Mouse (Mus musculus) adrenal gland, adult 2 months (tissue): ENCODE data around the gene Camkmt. TPM values are rescaled to one million over a fixed set of nuclear protein-coding genes. Genes with fewer than 3 reads are reported as not detected.
A peak's percentile ranks its signal among the peaks of the same experiment; 100 is the strongest.

Source experiments
- DNase-seq: peaks from one replicate; pipeline ENCODE4 v3.0.0; 2021
- polyA plus RNA-seq: library from polyadenylated mRNA; depleted of rRNA; stranded (reverse); fragments of >200 nt; gene quantifications from 2 replicates; pipeline ENCODE4 v1.2.3, GENCODE M21; 2012
- total RNA-seq, 2 experiments: library from RNA; stranded (reverse); gene quantifications; 2 replicates each; pipeline ENCODE4 v1.2.3; 2021

Gene Camkmt
- total and polyA plus RNA-seq, 3 experiments: 4.7 to 10.0 (median 6.8) TPM

DNA sequence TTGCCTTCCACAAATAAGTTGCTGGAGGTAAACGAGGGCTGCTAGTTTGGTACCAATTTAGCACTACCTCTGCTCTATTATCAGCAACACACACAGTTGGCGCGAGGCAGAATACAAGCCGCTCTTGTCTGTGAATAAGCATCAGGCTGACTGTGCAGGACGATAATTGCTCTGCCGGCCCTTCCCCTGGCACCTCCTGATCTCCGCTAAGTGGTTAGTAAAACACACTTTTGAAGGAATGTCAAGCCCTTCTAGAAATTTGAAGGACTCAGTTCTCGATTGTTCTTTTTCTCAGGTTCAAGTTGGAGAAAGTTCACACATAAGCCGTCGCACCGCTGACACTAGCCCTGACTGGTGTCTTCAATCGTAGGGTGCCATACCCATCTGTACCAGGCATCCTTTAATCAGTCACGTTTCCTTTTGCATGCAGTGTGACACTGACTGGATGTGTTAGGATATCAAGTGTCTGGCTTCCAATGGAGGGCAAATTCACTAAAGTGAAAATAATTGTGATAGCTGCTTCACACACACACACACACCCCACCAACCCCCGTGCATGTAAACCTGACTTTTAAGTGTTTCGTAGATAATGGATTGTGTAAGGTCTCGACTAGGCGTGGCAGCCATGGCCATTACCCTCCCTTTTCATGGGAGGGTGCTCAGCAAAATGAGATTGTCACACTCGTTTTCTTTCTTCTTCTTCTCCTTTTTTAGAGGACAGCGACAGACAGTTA is 283.9 kb downstream of the Camkmt start:
- DNase-seq: no peak

DNA sequence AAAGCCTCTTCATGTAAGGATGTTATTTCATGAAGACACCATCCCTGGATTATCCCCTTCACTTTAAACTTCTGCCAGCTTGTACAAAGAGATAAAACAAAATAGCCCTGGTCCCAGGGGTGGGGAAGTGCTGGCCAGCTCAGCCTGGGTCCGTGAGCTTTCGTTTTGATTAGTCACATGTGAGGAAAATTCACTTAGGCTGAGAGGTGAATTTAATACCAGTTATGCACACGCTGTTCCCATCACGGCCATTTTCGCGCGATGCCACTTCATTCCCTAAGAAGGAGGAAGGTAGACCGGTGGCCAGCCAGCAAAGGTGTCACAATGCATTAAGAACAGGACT is 284.5 kb downstream of the Camkmt start:
- DNase-seq: no peak

DNA sequence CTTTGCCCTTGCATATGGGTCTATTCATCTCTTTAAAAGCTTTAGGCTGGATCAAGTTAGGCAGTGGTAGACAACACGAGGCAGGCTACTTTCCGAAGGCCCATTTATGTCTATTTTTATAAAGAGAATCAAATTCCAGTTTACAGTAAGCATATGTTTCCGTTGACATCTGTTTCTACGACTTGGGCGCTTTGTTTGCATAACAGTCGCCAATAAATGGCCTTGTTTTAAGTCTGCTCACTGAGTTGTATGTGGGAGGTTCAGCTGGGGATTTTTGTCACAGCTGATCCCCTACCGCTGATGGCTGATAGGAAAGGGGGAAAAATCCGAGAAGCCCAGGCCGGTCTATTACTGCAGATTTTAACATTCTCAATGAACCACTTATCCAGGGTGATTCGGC is 285.2 kb downstream of the Camkmt start:
- DNase-seq: no peak

- no peak for DNase-seq
Observed at GRCm38 (mm10) chr17:85377496-85377895, 287.1 kb downstream of the Camkmt start.

DNA sequence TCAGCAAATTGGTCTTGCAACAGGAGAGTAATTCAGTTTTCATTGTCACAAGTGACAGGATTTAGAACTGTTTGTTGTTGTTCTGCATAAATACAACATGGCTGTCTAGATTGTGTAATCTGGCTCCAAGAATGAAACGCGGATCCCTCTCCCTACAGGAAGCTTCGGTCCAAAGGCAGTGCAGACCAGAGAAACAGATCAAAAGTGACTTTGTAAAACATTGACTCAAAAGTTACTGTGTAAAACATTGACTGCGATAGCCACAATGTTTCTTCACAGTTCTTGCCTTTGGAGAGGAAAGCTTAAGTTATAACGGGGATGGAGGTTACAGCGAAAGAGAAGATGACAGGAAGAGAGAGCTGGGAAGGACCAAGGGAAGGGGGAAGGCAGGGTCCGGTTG is 288.7 kb downstream of the Camkmt start:
- no peak for DNase-seq

DNA sequence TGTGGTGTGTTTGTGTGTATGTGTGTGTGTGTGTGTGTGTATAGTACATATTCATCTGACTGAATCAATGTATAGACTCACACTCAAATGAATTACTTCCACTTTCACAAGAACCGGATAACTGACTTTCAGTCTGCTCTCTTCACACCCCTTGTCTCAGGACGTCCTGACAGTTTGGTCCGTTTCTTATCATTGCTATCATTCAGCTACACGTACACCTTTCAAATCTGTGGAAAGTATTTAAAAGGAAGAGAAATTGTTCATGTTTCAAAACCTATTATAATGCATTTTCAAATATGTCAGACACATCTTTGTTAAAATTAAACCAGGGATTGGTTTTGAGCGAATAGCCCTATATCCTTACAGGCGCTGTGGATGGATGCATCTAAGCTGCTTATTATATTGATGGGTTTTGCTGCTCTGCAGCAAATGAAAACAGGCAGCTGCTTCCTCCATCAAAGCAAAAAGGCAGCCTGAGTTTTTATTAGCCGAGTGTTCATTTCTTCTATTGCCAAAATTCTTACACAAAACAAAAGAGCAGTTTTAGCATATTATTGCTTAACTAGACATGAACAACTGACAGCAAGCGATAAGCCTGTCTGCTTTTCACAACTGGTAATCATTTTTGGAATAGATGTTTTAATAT is 291.3 kb downstream of the Camkmt start:
- no peak for DNase-seq

DNA sequence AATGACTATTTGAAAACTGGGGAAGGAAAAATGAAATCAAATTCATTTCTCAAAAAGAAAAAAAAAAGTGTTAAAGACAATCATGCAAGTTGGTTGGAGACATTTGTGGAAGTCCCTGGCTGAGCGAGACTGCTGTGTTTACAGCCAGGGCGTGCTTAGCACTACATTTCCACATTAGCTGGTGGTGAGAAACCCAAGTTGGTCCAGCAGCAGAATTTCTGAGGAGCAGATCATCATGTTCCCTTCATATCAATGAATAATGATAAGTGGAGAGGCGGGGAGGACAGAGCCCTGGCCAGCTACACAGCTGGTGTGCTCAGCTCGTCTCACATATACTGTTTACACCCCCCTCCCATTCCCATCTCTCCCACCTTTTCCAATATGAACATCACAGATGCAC is 292.0 kb downstream of the Camkmt start:
- DNase-seq: no peak

- no peak for DNase-seq
Observed at GRCm38 (mm10) chr17:85382906-85383305, 292.6 kb downstream of the Camkmt start.

GRCm38 (mm10) chr17:85393091-85393890 is 302.9 kb downstream of the Camkmt start:
- no peak for DNase-seq

DNA sequence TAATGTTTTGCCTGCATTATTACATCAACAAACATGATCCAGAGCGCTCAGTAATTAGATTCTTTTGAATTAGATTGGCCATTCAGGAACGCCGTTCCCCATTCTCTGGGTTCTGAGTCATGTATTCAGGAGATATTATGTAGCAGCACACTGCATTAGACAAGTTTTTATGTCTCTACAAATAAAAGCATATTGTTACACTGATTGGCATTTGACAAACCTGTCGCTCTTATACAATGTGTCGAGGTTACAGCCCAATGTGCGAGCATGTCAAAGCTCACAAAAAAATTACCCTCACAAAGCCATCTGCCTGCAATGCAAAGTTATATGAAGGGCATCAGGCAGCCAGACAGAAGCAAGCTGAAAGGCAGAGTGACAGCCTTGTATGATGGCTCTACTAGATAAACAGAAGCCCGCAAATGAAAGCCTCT is 303.6 kb downstream of the Camkmt start:
- DNase-seq: no peak

- DNase-seq: no peak
Observed at GRCm38 (mm10) chr17:85395502-85395901, 305.1 kb downstream of the Camkmt start.

DNA sequence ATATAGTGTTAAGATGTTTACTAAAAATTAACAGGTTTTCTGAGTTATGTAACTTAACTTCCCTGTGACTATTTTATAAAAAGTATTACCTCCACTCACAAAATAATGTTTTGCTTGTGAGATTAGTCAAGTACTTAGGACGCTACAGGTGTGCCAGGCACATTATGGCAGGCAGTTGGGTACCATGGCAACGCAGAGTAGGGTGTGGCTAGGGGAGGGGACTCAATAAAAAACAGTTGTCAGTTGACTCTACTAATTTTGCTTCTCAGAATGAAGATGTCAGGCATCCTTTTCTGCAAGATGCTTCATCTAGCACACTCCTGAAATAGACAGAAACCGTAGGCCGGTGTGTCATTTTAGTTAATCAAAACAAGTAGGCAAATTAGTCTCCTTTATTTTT is 310.4 kb downstream of the Camkmt start:
- no peak for DNase-seq

DNA sequence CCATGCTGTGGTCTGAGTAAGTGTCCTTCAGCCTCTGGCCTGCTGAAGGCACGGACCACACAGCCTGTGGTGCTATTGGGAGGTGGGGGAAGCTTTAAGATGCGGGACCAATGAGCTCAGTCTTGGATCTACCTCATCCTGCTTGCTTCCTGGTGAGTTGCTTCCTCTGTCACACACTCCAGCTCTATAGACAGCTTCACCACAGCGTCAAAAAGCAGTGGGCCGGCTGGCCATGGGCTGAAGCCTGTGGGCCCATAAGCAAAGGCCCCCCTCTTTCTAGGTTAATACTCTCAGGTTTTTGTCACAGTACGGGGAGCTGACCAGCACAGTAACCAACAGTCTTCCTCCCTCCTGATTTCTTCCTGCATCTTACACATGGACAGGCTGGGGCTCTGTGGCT is 314.8 kb downstream of the Camkmt start:
- no peak for DNase-seq

DNA sequence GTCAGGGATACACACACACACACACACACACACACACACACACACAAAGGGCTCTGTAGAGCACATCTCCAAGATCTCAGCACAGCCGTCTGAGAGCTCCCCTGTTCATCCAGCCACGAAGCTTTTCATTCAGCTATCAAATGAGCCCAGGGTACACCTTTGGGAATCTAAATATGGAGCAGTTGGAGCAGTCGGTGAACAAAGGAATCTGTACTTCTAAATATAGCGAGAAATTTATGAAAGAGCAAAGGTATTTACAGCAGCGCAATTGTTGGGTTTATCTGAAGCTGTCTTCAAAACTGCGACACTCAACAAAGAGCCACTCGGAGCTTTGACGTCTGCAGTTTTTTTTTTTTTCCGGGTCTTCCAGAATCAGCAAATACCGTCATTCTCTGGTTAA is 315.8 kb downstream of the Camkmt start:
- no peak for DNase-seq

DNA sequence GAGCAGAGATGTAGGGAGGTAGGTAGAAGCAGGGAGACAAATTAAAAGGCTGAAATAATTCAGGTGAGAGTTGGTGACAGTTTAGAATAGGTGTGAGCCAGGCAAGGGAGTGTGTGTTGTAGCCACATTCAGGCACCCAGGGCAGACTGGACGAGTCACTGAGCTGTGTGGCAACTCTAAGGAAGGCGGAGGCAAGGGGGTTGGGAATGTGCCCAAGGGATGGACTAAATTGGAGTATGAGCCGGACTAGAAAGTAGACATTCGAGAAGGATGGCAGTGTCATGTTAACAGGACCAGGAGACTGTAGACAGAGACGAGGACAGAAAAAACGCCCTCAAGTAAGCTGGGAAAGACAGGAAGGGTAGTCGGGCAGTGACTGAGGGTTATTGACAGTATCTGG is 338.5 kb downstream of the Camkmt start:
- DNase-seq: no peak

DNA sequence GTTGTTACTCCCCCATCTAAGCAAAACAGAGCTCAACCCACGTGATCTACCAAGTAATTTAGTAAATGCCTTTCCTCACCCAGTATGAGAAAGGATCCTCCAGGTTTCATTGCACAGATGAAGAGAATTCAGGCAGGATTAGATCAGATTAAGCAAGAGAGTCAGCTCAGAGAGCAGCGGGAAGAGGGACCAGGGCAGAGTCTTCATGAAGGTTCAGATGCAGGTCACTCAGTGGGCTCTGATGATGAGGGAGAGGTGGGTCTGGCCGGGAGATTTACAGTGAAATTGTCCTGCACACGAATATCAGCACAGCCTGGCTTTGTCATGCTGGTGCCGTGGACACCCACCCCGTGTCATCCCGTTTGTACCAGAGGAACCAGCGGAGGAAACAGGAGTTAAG is 342.6 kb downstream of the Camkmt start:
- DNase-seq: no peak

DNA sequence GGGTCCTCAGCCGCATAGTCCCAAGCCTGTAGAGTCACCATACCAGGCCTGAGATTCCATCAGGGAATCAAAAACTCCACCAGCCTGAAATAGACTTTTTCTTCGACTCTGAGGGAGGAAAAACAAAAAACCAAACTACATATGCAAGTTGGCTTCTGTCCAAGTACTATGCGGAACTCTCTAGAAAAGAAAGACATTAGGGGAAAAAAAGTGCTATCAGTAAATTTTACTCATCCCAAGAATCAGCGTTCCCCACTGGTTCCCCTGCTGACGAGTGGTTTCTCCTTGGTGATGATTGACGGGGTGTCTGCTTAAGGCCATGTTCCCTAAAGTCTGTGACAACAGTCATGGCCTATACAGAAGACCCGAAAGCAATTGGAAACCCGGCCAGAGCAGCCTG is 352.7 kb downstream of the Camkmt start:
- no peak for DNase-seq

- DNase-seq: no peak
Observed at GRCm38 (mm10) chr17:85454419-85454983, 364.1 kb downstream of the Camkmt start.

DNA sequence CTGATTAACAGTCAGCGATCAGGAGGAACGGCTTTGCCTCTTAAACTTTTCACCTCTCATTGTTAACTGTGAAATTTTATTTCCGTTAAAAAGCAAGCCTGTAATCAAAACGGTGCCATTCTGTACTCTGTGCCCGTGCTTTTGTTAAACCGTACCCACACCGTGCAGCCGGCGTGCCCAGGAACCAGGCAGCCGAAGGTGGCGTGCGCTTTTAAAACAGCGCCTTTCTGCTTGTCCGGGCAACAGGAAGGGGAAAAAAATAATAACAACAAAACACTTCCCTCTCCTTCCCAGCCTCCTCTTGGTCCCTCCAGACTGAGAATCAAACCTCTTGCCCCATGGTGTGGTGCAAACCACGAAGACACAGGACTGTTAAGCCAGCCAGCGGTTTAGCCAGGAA is 364.7 kb downstream of the Camkmt start:
- no peak for DNase-seq

GRCm38 (mm10) chr17:85458075-85458474 is 367.7 kb downstream of the Camkmt start:
- peak; percentile 24 for DNase-seq

GRCm38 (mm10) chr17:85458589-85458988 is 368.2 kb downstream of the Camkmt start:
- DNase-seq: no peak

DNA sequence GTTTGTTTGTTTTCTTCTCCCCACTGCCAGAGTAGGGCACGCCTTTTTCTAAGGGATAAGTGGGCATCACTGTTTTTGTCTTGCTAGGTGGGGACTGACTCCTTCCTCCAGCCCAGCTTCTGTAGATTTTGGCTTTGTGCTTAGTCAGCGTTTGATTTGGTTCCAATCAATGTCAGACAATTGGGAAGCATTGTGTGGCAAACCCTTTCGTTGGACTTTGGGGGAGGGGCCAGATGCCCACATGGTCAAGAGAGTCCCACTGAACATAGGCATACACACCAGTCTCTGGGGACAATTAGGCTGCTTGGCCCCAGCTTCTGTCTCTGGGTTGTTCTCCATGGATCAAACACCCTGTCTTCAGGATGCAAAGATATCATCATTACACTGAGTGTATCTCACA is 371.2 kb downstream of the Camkmt start:
- no peak for DNase-seq
